Mouse (Mus musculus) forebrain, embryonic 12.5 days (tissue): Measurements from ENCODE around the gene Plce1. TPM values are rescaled to one million over a fixed set of nuclear protein-coding genes. Genes with fewer than 3 reads are reported as not detected.

Source experiments
- ATAC-seq: fragments of 200-750 bp; cut with Nextera tagmentation; 2 replicates; pipeline ENCODE4 v1.8.0; 2017; ENCODE audit warnings: moderate TSS enrichment; ENCODE audit not compliant: low FRiP score
- H3K27ac ChIP-seq: fragments of 300-500 bp; sonication (generic); 2 replicates; pipeline ENCODE4 v1.5.1; 2016; ENCODE audit warnings: mild to moderate bottlenecking
- H3K27me3 ChIP-seq: fragments of 300-500 bp; sonication (generic); 2 replicates; pipeline ENCODE4 v1.6.1; 2016; ENCODE audit warnings: mild to moderate bottlenecking
- H3K36me3 ChIP-seq: fragments of 300-500 bp; sonication (generic); replicated peaks from 2 replicates; pipeline ENCODE4 v1.6.1; 2016; ENCODE audit warnings: mild to moderate bottlenecking
- H3K4me1 ChIP-seq: fragments of 300-500 bp; sonication (generic); 2 replicates; pipeline ENCODE4 v1.6.1; 2016
- H3K4me2 ChIP-seq: fragments of 300-500 bp; sonication (generic); 2 replicates; pipeline ENCODE4 v1.6.1; 2016; ENCODE audit warnings: mild to moderate bottlenecking, moderate library complexity
- H3K4me3 ChIP-seq: fragments of 300-500 bp; sonication (generic); replicated peaks from 2 replicates; pipeline ENCODE4 v1.5.1; 2016; ENCODE audit warnings: mild to moderate bottlenecking
- H3K9ac ChIP-seq: fragments of 300-500 bp; sonication (generic); 2 replicates; pipeline ENCODE4 v1.6.1; 2016; ENCODE audit warnings: mild to moderate bottlenecking
- H3K9me3 ChIP-seq: fragments of 300-500 bp; sonication (generic); 2 replicates; pipeline ENCODE4 v1.6.1; 2016
- WGBS: fragments of 180-500 bp; shearing (Covaris S2); methylation state at CpG from one replicate; pipeline ENCODE4 v1.1.7; 2016; 5-methylcytosine and 5-hydroxymethylcytosine counted together
- polyA plus RNA-seq: library from polyadenylated mRNA; unstranded; fragments of >200 nt; fragmentation: Nextera tagmentation; extraction: Ambion mirVana; gene quantifications from 2 replicates; pipeline ENCODE4 v1.2.1, GENCODE M21; 2016

Gene Plce1
- polyA plus RNA-seq, 1 experiment from 2014 or later: 6.2 TPM

- WGBS: 86% methylated on average over 2 of the region's 2 CpGs
These were observed 285.4 kb downstream of the Plce1 start for GRCm38 (mm10) chr19:38766306-38766705.

GRCm38 (mm10) chr19:38775548-38775947 lies 294.6 kb downstream of the Plce1 start:
- H3K9ac ChIP-seq: no peak overlapping the region
- ATAC-seq: no peak

More at GRCm38 (mm10) chr19:38766306-38766705, 285.4 kb downstream of the Plce1 start:
- no peak for ATAC-seq
- Histone ChIP-seq H3K27ac (no peak overlapping the region), H3K9ac (no peak overlapping the region), H3K4me2 (no peak overlapping the region), H3K36me3 (no peaks in the 10 kb centered on the region), H3K27me3 (no peaks in the 10 kb centered on the region), H3K4me3 (no peak overlapping the region), H3K4me1 (no peaks in the 10 kb centered on the region), H3K9me3 (no peaks in the 10 kb centered on the region)

GRCm38 (mm10) chr19:38778805-38779204 lies 297.9 kb downstream of the Plce1 start:
- no peak overlapping the region for H3K27ac ChIP-seq
- H3K36me3 ChIP-seq: 0 out of 2 replicates have a peak, but pooled peaks cover 2% of the 10 kb centered on the region
- no peak overlapping the region for H3K9ac ChIP-seq
- H3K9me3 ChIP-seq: no peaks in the 10 kb centered on the region
- 79% methylated on average over 2 of the region's 2 CpGs for WGBS
- no peaks in the 10 kb centered on the region for H3K4me1 ChIP-seq
- H3K27me3 ChIP-seq: no peaks in the 10 kb centered on the region
- no peak for ATAC-seq
- H3K4me2 ChIP-seq: no peak overlapping the region
- H3K4me3 ChIP-seq: no peak overlapping the region

More at GRCm38 (mm10) chr19:38775548-38775947, 294.6 kb downstream of the Plce1 start:
- H3K4me1 ChIP-seq: no peaks in the 10 kb centered on the region
- 59% methylated on average over 4 of the region's 4 CpGs for WGBS
- H3K27me3 ChIP-seq: no peaks in the 10 kb centered on the region
- no peak overlapping the region for H3K4me2 ChIP-seq
- H3K36me3 ChIP-seq: no peaks in the 10 kb centered on the region
- H3K9me3 ChIP-seq: no peaks in the 10 kb centered on the region
- no peak overlapping the region for H3K27ac ChIP-seq
- no peak overlapping the region for H3K4me3 ChIP-seq

- no peak overlapping the region for H3K27ac ChIP-seq
- H3K27me3 ChIP-seq: no peaks in the 10 kb centered on the region
- no peak overlapping the region for H3K4me3 ChIP-seq
- no peak overlapping the region for H3K4me2 ChIP-seq
- H3K9me3 ChIP-seq: no peaks in the 10 kb centered on the region
- H3K9ac ChIP-seq: no peak overlapping the region
- peaks cover 8% of the 10 kb centered on the region for H3K36me3 ChIP-seq
- WGBS: 92% methylated on average over 9 of the region's 9 CpGs
- no peak for ATAC-seq
- H3K4me1 ChIP-seq: no peaks in the 10 kb centered on the region
These were observed 302.6 kb downstream of the Plce1 start for GRCm38 (mm10) chr19:38783542-38783941.

GRCm38 (mm10) chr19:38787756-38788155 lies 306.8 kb downstream of the Plce1 start:
- ATAC-seq: no peak
- Histone ChIP-seq H3K9me3 (no peaks in the 10 kb centered on the region), H3K4me2 (no peak overlapping the region), H3K27ac (no peak overlapping the region), H3K36me3 (peaks cover 40% of the 10 kb centered on the region), H3K4me3 (no peak overlapping the region), H3K9ac (no peak overlapping the region), H3K4me1 (no peaks in the 10 kb centered on the region), H3K27me3 (no peaks in the 10 kb centered on the region)
- 92% methylated on average over 6 of the region's 6 CpGs for WGBS

GRCm38 (mm10) chr19:38793563-38794045 lies 312.7 kb downstream of the Plce1 start:
- 92% methylated on average over 7 of the region's 7 CpGs for WGBS
- H3K4me2 ChIP-seq: no peak overlapping the region
- no peak overlapping the region for H3K27ac ChIP-seq
- no peaks in the 10 kb centered on the region for H3K9me3 ChIP-seq
- ATAC-seq: no peak
- no peaks in the 10 kb centered on the region for H3K27me3 ChIP-seq
- H3K4me1 ChIP-seq: no peaks in the 10 kb centered on the region
- no peak overlapping the region for H3K4me3 ChIP-seq
- H3K36me3 ChIP-seq: peaks cover 86% of the 10 kb centered on the region
- no peak overlapping the region for H3K9ac ChIP-seq

- no peak overlapping the region for H3K4me3 ChIP-seq
- WGBS: 84% methylated on average over 5 of the region's 5 CpGs
- no peaks in the 10 kb centered on the region for H3K9me3 ChIP-seq
- ATAC-seq: no peak
- H3K4me2 ChIP-seq: no peak overlapping the region
- H3K9ac ChIP-seq: no peak overlapping the region
- H3K27me3 ChIP-seq: no peaks in the 10 kb centered on the region
- H3K27ac ChIP-seq: no peak overlapping the region
- no peaks in the 10 kb centered on the region for H3K4me1 ChIP-seq
- peaks cover 74% of the 10 kb centered on the region for H3K36me3 ChIP-seq
These were observed 315.6 kb downstream of the Plce1 start for GRCm38 (mm10) chr19:38796546-38796945.

- 92% methylated on average over 1 of the region's 1 CpGs for WGBS
- ATAC-seq: no peak
- H3K4me3 ChIP-seq: no peak overlapping the region
- H3K27me3 ChIP-seq: no peaks in the 10 kb centered on the region
- no peak overlapping the region for H3K9ac ChIP-seq
- H3K4me2 ChIP-seq: no peak overlapping the region
- H3K36me3 ChIP-seq: peaks cover 77% of the 10 kb centered on the region
- H3K9me3 ChIP-seq: no peaks in the 10 kb centered on the region
- no peak overlapping the region for H3K27ac ChIP-seq
- no peaks in the 10 kb centered on the region for H3K4me1 ChIP-seq
These were observed 317.4 kb downstream of the Plce1 start for GRCm38 (mm10) chr19:38798291-38798690.

GRCm38 (mm10) chr19:38798801-38799200 lies 317.9 kb downstream of the Plce1 start:
- Histone ChIP-seq H3K9me3 (no peaks in the 10 kb centered on the region), H3K4me1 (no peaks in the 10 kb centered on the region), H3K27ac (no peak overlapping the region), H3K36me3 (peaks cover 77% of the 10 kb centered on the region), H3K9ac (no peak overlapping the region), H3K27me3 (no peaks in the 10 kb centered on the region), H3K4me2 (no peak overlapping the region), H3K4me3 (no peak overlapping the region)
- no peak for ATAC-seq
- 93% methylated on average over 6 of the region's 6 CpGs for whole genome bisulfite sequencing

- H3K4me1 ChIP-seq: peaks cover 14% of the 10 kb centered on the region
- 51% methylated on average over 8 of the region's 8 CpGs for WGBS
- H3K27me3 ChIP-seq: no peaks in the 10 kb centered on the region
- no peak for ATAC-seq
- H3K27ac ChIP-seq: no peak overlapping the region
- peak overlapping the region; percentile 81 for H3K9ac ChIP-seq
- peak overlapping the region; percentile 90 for H3K4me2 ChIP-seq
- H3K9me3 ChIP-seq: no peaks in the 10 kb centered on the region
- H3K4me3 ChIP-seq: peak overlapping the region; percentile 80
- H3K36me3 ChIP-seq: peaks cover 28% of the 10 kb centered on the region
These were observed 337.3 kb downstream of the Plce1 start for GRCm38 (mm10) chr19:38818191-38818590.

GRCm38 (mm10) chr19:38818766-38819426 lies 338.0 kb downstream of the Plce1 start, which contains the start of gene Noc3l:
Gene Noc3l, minus strand, starts transcription at chr19:38819237.
- Histone ChIP-seq H3K4me1 (peaks cover 14% of the 10 kb centered on the region), H3K9ac (peak within 1 kb of the TSS; percentile 81), H3K9me3 (no peaks in the 10 kb centered on the region), H3K36me3 (peaks cover 24% of the 10 kb centered on the region), H3K4me2 (peak within 1 kb of the TSS; percentile 90), H3K27me3 (no peaks in the 10 kb centered on the region), H3K27ac (peak within 1 kb of the TSS; percentile 20; the same call in 1 of the 2 replicates), H3K4me3 (peak within 1 kb of the TSS; percentile 80)
- peak; percentile 97 for ATAC-seq
- WGBS: under 1% methylated on average over 37 of the region's 38 CpGs

GRCm38 (mm10) chr19:38819427-38819802 lies 338.5 kb downstream of the Plce1 start:
- peak overlapping the region; percentile 20; the same call in 1 of the 2 replicates for H3K27ac ChIP-seq
- no peaks in the 10 kb centered on the region for H3K27me3 ChIP-seq
- 13% methylated on average over 16 of the region's 16 CpGs for WGBS
- ATAC-seq: peak; percentile 69
- peak overlapping the region; percentile 81 for H3K9ac ChIP-seq
- peaks cover 14% of the 10 kb centered on the region for H3K4me1 ChIP-seq
- peak overlapping the region; percentile 90 for H3K4me2 ChIP-seq
- H3K36me3 ChIP-seq: peaks cover 19% of the 10 kb centered on the region
- peak overlapping the region; percentile 80 for H3K4me3 ChIP-seq
- H3K9me3 ChIP-seq: no peaks in the 10 kb centered on the region
